In the genomic region with DNA sequence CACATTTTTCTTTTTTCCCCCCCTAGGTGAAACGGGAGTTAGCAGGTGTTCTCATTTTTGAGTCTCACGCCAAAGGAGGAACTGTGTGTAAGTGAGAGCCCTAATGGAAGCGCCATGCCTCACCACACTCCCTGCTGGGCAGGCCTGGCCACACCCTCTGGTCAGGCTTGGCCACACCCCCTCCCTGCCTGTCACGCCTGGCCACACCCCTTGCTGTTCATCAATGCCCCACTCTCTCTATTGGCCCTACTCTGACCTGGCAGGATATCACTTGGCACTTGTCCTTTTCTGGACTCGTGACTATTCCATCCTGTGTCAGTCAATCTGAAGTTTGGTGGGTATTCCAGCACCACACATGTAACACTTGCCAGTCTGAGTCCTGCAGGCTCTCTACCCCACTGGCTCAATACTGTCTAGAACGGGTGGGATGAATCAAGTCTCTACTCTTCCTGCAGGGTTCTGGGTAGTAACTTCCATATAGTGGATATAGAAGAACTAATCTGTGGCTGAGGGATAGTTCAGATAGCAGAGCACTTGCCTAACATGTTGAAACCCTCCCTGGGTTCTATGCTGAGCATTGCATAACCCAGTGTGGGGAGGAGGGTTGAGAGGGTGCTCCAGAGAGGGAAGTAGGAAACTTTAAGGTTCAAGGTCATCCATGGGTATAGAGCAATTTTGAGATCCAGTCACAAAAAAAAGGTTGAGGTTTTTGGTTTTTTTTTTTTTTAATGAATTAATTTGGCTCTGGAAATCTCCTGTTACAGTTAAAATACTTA, we compare ENCODE assay signal across 9 mouse cellular contexts.
DNase-seq lines count a peak whose midpoint lies in the region; ATAC-seq and TF ChIP-seq lines count a peak whose summit lies in the region.
"Had no signal": no experiment of that assay in that cellular context is flagged by ENCODE, and none has a peak within 500 bp of the region (broad histone marks: within the 10 kb centered on the region; RNA-seq: fewer than 3 reads in every experiment).

No protein-coding gene starts in this region.

- ATAC-seq in midbrain, embryonic 11.5 days (ENCODE audit: low FRiP score), result 0 out of 2 replicates have a peak, but pooled peaks have one; percentile 42
- no peak for ATAC-seq in midbrain, embryonic 14.5 days (ENCODE audit: low FRiP score, low TSS enrichment)
- ATAC-seq in liver, postnatal 0 days, result peak; percentile 84

- 77% methylated on average over 6 of the region's 6 CpGs for WGBS in midbrain, embryonic 11.5 days
- WGBS in midbrain, embryonic 14.5 days, result 78% methylated on average over 6 of the region's 6 CpGs
- WGBS in liver, postnatal 0 days (ENCODE audit: insufficient replicate concordance), result 32% methylated on average over 6 of the region's 6 CpGs

- H3K9me3 ChIP-seq in midbrain, embryonic 11.5 days (ENCODE audit: control insufficient read depth, low read length), result no peaks in the 10 kb centered on the region
- 0 out of 2 replicates have a peak, but pooled peaks cover under 1% of the 10 kb centered on the region for H3K9me3 ChIP-seq in midbrain, embryonic 14.5 days (ENCODE audit: control insufficient read depth, low read length)
- H3K9me3 ChIP-seq in liver, postnatal 0 days (ENCODE audit: low read length), result no peaks in the 10 kb centered on the region; the same call in 1 of the 2 replicates

- H3K4me1 ChIP-seq in midbrain, embryonic 11.5 days (ENCODE audit: control insufficient read depth, insufficient read depth, low read length), result no peaks in the 10 kb centered on the region
- H3K4me1 ChIP-seq in midbrain, embryonic 14.5 days (ENCODE audit: control insufficient read depth, insufficient read depth, low read length), result no peaks in the 10 kb centered on the region
- peaks cover 26% of the 10 kb centered on the region for H3K4me1 ChIP-seq in liver, postnatal 0 days (ENCODE audit: insufficient read depth)

- no peak overlapping the region for H3K27ac ChIP-seq in midbrain, embryonic 11.5 days (ENCODE audit: low read depth, low read length)
- no peak overlapping the region for H3K27ac ChIP-seq in midbrain, embryonic 14.5 days (replicated peaks; ENCODE audit: low read depth, low read length)
- H3K27ac ChIP-seq in liver, postnatal 0 days (ENCODE audit: low read depth), result peak overlapping the region; percentile 67; the same call in 1 of the 2 replicates
- no peak overlapping the region for H3K27ac ChIP-seq in layer of hippocampus, adult 2 months

- no peaks in the 10 kb centered on the region for H3K27me3 ChIP-seq in midbrain, embryonic 11.5 days (ENCODE audit: control insufficient read depth, insufficient read depth, low read length)
- no peaks in the 10 kb centered on the region for H3K27me3 ChIP-seq in midbrain, embryonic 14.5 days (ENCODE audit: control insufficient read depth, insufficient read depth, low read length)
- no peaks in the 10 kb centered on the region for H3K27me3 ChIP-seq in liver, postnatal 0 days (ENCODE audit: insufficient read depth, low read length)
- no peaks in the 10 kb centered on the region for H3K27me3 ChIP-seq in splenic B cell, adult 2 months (ENCODE audit: control insufficient read depth, insufficient read depth, low read length, poor library complexity, severe bottlenecking)

- no peaks in the 10 kb centered on the region for H3K36me3 ChIP-seq in midbrain, embryonic 11.5 days (ENCODE audit: control insufficient read depth, insufficient read depth, low read length)
- H3K36me3 ChIP-seq in midbrain, embryonic 14.5 days (ENCODE audit: control insufficient read depth, insufficient read depth, low read length), result no peaks in the 10 kb centered on the region
- H3K36me3 ChIP-seq in liver, postnatal 0 days (replicated peaks; ENCODE audit: insufficient read depth, low read length), result 0 out of 2 replicates have a peak, but pooled peaks cover 7% of the 10 kb centered on the region
- peaks cover 6% of the 10 kb centered on the region for H3K36me3 ChIP-seq in splenic B cell, adult 2 months (ENCODE audit: control insufficient read depth, insufficient read depth, low read length, poor library complexity, severe bottlenecking)

- no peak overlapping the region for H3K9ac ChIP-seq in midbrain, embryonic 11.5 days (ENCODE audit: low read length)
- no peak overlapping the region for H3K9ac ChIP-seq in midbrain, embryonic 14.5 days (replicated peaks; ENCODE audit: low read length)
- H3K9ac ChIP-seq in liver, postnatal 0 days (replicated peaks), result no peak overlapping the region

- H3K4me2 ChIP-seq in midbrain, embryonic 11.5 days, result no peak overlapping the region
- no peak overlapping the region for H3K4me2 ChIP-seq in midbrain, embryonic 14.5 days (ENCODE audit: low read length)
- H3K4me2 ChIP-seq in liver, postnatal 0 days (ENCODE audit: low read depth, low read length), result no peak overlapping the region

- intact Hi-C loops in gastrocnemius, postnatal 36 days (cut with DNase I), result no loop called here

- no peak for TF ChIP-seq CTCF in liver, postnatal 0 days (IDR thresholded peaks at IDR 0.05; ENCODE audit: low read depth)
- no peak for TF ChIP-seq CTCF in layer of hippocampus, adult 2 months (conservative IDR thresholded peaks at IDR 0.05)

- no peak overlapping the region for H3K4me3 ChIP-seq in midbrain, embryonic 11.5 days (ENCODE audit: low read depth, low read length)
- H3K4me3 ChIP-seq in midbrain, embryonic 14.5 days (replicated peaks; ENCODE audit: low read depth, low read length), result no peak overlapping the region
- H3K4me3 ChIP-seq in liver, postnatal 0 days (ENCODE audit: low read depth, low read length), result no peak overlapping the region
- no peak overlapping the region for H3K4me3 ChIP-seq in layer of hippocampus, adult 2 months

- TF ChIP-seq EP300 in liver, postnatal 0 days (IDR thresholded peaks at IDR 0.05; ENCODE audit: low read depth), result no peak

- no peak for DNase-seq in midbrain, embryonic 11.5 days (ENCODE audit: low spot score, missing footprints)
- DNase-seq in midbrain, embryonic 14.5 days, result no peak
- DNase-seq in adrenal gland, postnatal 14 days, result peak; percentile 79
- peak; percentile 75 for DNase-seq in liver, postnatal 0 days
- peak; percentile 54 for DNase-seq in splenic B cell, adult 2 months (ENCODE audit: low read depth, low spot score)
- DNase-seq in layer of hippocampus, adult 2 months (ENCODE audit: low spot score in 2 of 2), result no peak
- DNase-seq in urinary bladder, postnatal 10 days (ENCODE audit: low spot score), result no peak
- DNase-seq in gastrocnemius, postnatal 36 days, result no peak
- DNase-seq: kidney, adult 18-20 months had no signal

Comparison
In these comparisons a context has a peak if more than half of its experiments do, and no peak if none do; other contexts are left out.
1. DNase-seq: peak in adrenal gland, postnatal 14 days (single experiment), liver, postnatal 0 days (single experiment) and splenic B cell, adult 2 months (single experiment); none in midbrain, embryonic 11.5 days (single experiment), midbrain, embryonic 14.5 days (single experiment), layer of hippocampus, adult 2 months (0 of 2), urinary bladder, postnatal 10 days (single experiment) and gastrocnemius, postnatal 36 days (0 of 2).